Mouse (Mus musculus) kidney, adult 9 months (tissue): ENCODE measurements at regions not wholly inside any gene's neighbourhood (a gene's known extent, or its start where the extent isn't known, plus 50 kb on each side); places are given as distances from the start of the nearest gene placed in this dataset.
"Not testable (repeated sequence)": the region's sequence is repeated elsewhere in the genome, so short reads cannot be mapped to it uniquely, and the experiment has no call there.

Experiments used
- DNase-seq: peaks from one replicate; pipeline ENCODE4 v3.0.0; 2022

GRCm38 (mm10) chr1:193510066-193510793 is 140.1 kb upstream of the Camk1g start:
- DNase-seq, result peak; percentile 30

- no peak for DNase-seq
These were observed 138.2 kb upstream of the Camk1g start for GRCm38 (mm10) chr1:193508271-193508670.

- no peak for DNase-seq
These were observed 136.9 kb upstream of the Camk1g start for GRCm38 (mm10) chr1:193506991-193507390.

GRCm38 (mm10) chr1:193505381-193505780 is 135.3 kb upstream of the Camk1g start:
- no peak for DNase-seq

GRCm38 (mm10) chr1:193504611-193505010 is 134.5 kb upstream of the Camk1g start:
- no peak for DNase-seq

GRCm38 (mm10) chr1:193503624-193504325 is 133.7 kb upstream of the Camk1g start:
- peak; percentile 61 for DNase-seq

- no peak for DNase-seq
These were observed 126.4 kb upstream of the Camk1g start for GRCm38 (mm10) chr1:193496265-193497183.

GRCm38 (mm10) chr1:193488039-193488438 is 117.9 kb upstream of the Camk1g start:
- no peak for DNase-seq

GRCm38 (mm10) chr1:193486668-193487067 is 116.6 kb upstream of the Camk1g start:
- not testable (repeated sequence) for DNase-seq

GRCm38 (mm10) chr1:193484977-193485376 is 114.9 kb upstream of the Camk1g start:
- no peak for DNase-seq

GRCm38 (mm10) chr1:193477298-193477697 is 107.2 kb upstream of the Camk1g start:
- DNase-seq, result no peak

GRCm38 (mm10) chr1:193476805-193477204 is 106.7 kb upstream of the Camk1g start:
- DNase-seq, result no peak

- no peak for DNase-seq
These were observed 96.2 kb upstream of the Camk1g start for GRCm38 (mm10) chr1:193466306-193466705.

- DNase-seq, result no peak
These were observed 89.6 kb upstream of the Camk1g start for GRCm38 (mm10) chr1:193459735-193460134.

- no peak for DNase-seq
These were observed 87.8 kb upstream of the Camk1g start for GRCm38 (mm10) chr1:193457908-193458307.

- peak; percentile 4 for DNase-seq
These were observed 83.6 kb upstream of the Camk1g start for GRCm38 (mm10) chr1:193453654-193454053.

- no peak for DNase-seq
These were observed 81.5 kb upstream of the Camk1g start for GRCm38 (mm10) chr1:193451471-193452135.

- no peak for DNase-seq
These were observed 80.7 kb upstream of the Camk1g start for GRCm38 (mm10) chr1:193450814-193451213.

GRCm38 (mm10) chr1:193450201-193450600 is 80.1 kb upstream of the Camk1g start:
- no peak for DNase-seq

- DNase-seq, result peak; percentile 48
These were observed 79.5 kb upstream of the Camk1g start for GRCm38 (mm10) chr1:193449394-193450103.

- peak; percentile 2 for DNase-seq
These were observed 78.8 kb upstream of the Camk1g start for GRCm38 (mm10) chr1:193448793-193449393.

- no peak for DNase-seq
These were observed 77.5 kb upstream of the Camk1g start for GRCm38 (mm10) chr1:193447647-193448046.
